Mouse (Mus musculus) forebrain, embryonic 12.5 days (tissue): ENCODE measurements at regions not wholly inside any gene's neighbourhood (a gene's known extent, or its start where the extent isn't known, plus 50 kb on each side); places are given as distances from the start of the nearest gene placed in this dataset.

ENCODE experiments used
- ATAC-seq: fragments of 200-750 bp; cut with Nextera tagmentation; 2 replicates; pipeline ENCODE4 v1.8.0; 2017; ENCODE audit warnings: moderate TSS enrichment; ENCODE audit not compliant: low FRiP score
- H3K27ac ChIP-seq: fragments of 300-500 bp; sonication (generic); 2 replicates; pipeline ENCODE4 v1.5.1; 2016; ENCODE audit warnings: mild to moderate bottlenecking
- H3K27me3 ChIP-seq: fragments of 300-500 bp; sonication (generic); 2 replicates; pipeline ENCODE4 v1.6.1; 2016; ENCODE audit warnings: mild to moderate bottlenecking
- H3K36me3 ChIP-seq: fragments of 300-500 bp; sonication (generic); replicated peaks from 2 replicates; pipeline ENCODE4 v1.6.1; 2016; ENCODE audit warnings: mild to moderate bottlenecking
- H3K4me1 ChIP-seq: fragments of 300-500 bp; sonication (generic); 2 replicates; pipeline ENCODE4 v1.6.1; 2016
- H3K4me2 ChIP-seq: fragments of 300-500 bp; sonication (generic); 2 replicates; pipeline ENCODE4 v1.6.1; 2016; ENCODE audit warnings: mild to moderate bottlenecking, moderate library complexity
- H3K4me3 ChIP-seq: fragments of 300-500 bp; sonication (generic); replicated peaks from 2 replicates; pipeline ENCODE4 v1.5.1; 2016; ENCODE audit warnings: mild to moderate bottlenecking
- H3K9ac ChIP-seq: fragments of 300-500 bp; sonication (generic); 2 replicates; pipeline ENCODE4 v1.6.1; 2016; ENCODE audit warnings: mild to moderate bottlenecking
- H3K9me3 ChIP-seq: fragments of 300-500 bp; sonication (generic); 2 replicates; pipeline ENCODE4 v1.6.1; 2016
- WGBS: fragments of 180-500 bp; shearing (Covaris S2); methylation state at CpG from one replicate; pipeline ENCODE4 v1.1.7; 2016; 5-methylcytosine and 5-hydroxymethylcytosine counted together

- H3K4me1 ChIP-seq, result no peaks in the 10 kb centered on the region
- no peak overlapping the region for H3K4me3 ChIP-seq
- H3K4me2 ChIP-seq, result no peak overlapping the region
- H3K27me3 ChIP-seq, result no peaks in the 10 kb centered on the region
- WGBS, result 89% methylated on average over 1 of the region's 1 CpGs
- H3K9ac ChIP-seq, result no peak overlapping the region
- no peak for ATAC-seq
- H3K36me3 ChIP-seq, result no peaks in the 10 kb centered on the region
- H3K9me3 ChIP-seq, result no peaks in the 10 kb centered on the region
- H3K27ac ChIP-seq, result no peak overlapping the region
Measured at GRCm38 (mm10) chr14:110685247-110685646, 69.7 kb downstream of the Slitrk6 start.

GRCm38 (mm10) chr14:110679741-110680140 lies 75.2 kb downstream of the Slitrk6 start:
- H3K4me3 ChIP-seq, result no peak overlapping the region
- no peaks in the 10 kb centered on the region for H3K4me1 ChIP-seq
- ATAC-seq, result no peak
- no peaks in the 10 kb centered on the region for H3K27me3 ChIP-seq
- H3K9me3 ChIP-seq, result no peaks in the 10 kb centered on the region
- H3K27ac ChIP-seq, result no peak overlapping the region
- no peak overlapping the region for H3K4me2 ChIP-seq
- 88% methylated on average over 1 of the region's 1 CpGs for WGBS
- H3K9ac ChIP-seq, result no peak overlapping the region
- no peaks in the 10 kb centered on the region for H3K36me3 ChIP-seq

GRCm38 (mm10) chr14:110665712-110666111 lies 89.2 kb downstream of the Slitrk6 start:
- Histone ChIP-seq H3K27ac (no peak overlapping the region), H3K36me3 (no peaks in the 10 kb centered on the region), H3K27me3 (no peaks in the 10 kb centered on the region), H3K9me3 (no peaks in the 10 kb centered on the region), H3K4me1 (no peaks in the 10 kb centered on the region), H3K9ac (no peak overlapping the region), H3K4me2 (no peak overlapping the region), H3K4me3 (no peak overlapping the region)
- ATAC-seq, result no peak
- WGBS, result 78% methylated on average over 1 of the region's 1 CpGs

- H3K36me3 ChIP-seq, result no peaks in the 10 kb centered on the region
- no peaks in the 10 kb centered on the region for H3K4me1 ChIP-seq
- no peak for ATAC-seq
- no peak overlapping the region for H3K9ac ChIP-seq
- no peak overlapping the region for H3K4me3 ChIP-seq
- 85% methylated on average over 2 of the region's 2 CpGs for WGBS
- no peak overlapping the region for H3K4me2 ChIP-seq
- no peaks in the 10 kb centered on the region for H3K9me3 ChIP-seq
- no peaks in the 10 kb centered on the region for H3K27me3 ChIP-seq
- H3K27ac ChIP-seq, result no peak overlapping the region
Measured at GRCm38 (mm10) chr14:110663231-110663630, 91.7 kb downstream of the Slitrk6 start.

GRCm38 (mm10) chr14:110634147-110634546 lies 120.8 kb downstream of the Slitrk6 start:
- no peak for ATAC-seq
- no peaks in the 10 kb centered on the region for H3K36me3 ChIP-seq
- no peaks in the 10 kb centered on the region for H3K4me1 ChIP-seq
- H3K4me2 ChIP-seq, result no peak overlapping the region
- no peak overlapping the region for H3K4me3 ChIP-seq
- no peaks in the 10 kb centered on the region for H3K9me3 ChIP-seq
- 83% methylated on average over 3 of the region's 3 CpGs for WGBS
- no peak overlapping the region for H3K27ac ChIP-seq
- no peak overlapping the region for H3K9ac ChIP-seq
- H3K27me3 ChIP-seq, result no peaks in the 10 kb centered on the region

- Histone ChIP-seq H3K36me3 (no peaks in the 10 kb centered on the region), H3K27me3 (no peaks in the 10 kb centered on the region), H3K4me2 (no peak overlapping the region), H3K4me3 (no peak overlapping the region), H3K9me3 (no peaks in the 10 kb centered on the region), H3K9ac (no peak overlapping the region), H3K4me1 (no peaks in the 10 kb centered on the region), H3K27ac (no peak overlapping the region)
- ATAC-seq, result no peak
- 45% methylated on average over 2 of the region's 2 CpGs for WGBS
Measured at GRCm38 (mm10) chr14:110623716-110624115, 131.2 kb downstream of the Slitrk6 start.

GRCm38 (mm10) chr14:110618496-110618920 lies 136.4 kb downstream of the Slitrk6 start:
- Histone ChIP-seq H3K4me1 (no peaks in the 10 kb centered on the region), H3K36me3 (no peaks in the 10 kb centered on the region), H3K9ac (no peak overlapping the region), H3K4me3 (no peak overlapping the region), H3K4me2 (no peak overlapping the region), H3K9me3 (no peaks in the 10 kb centered on the region), H3K27me3 (no peaks in the 10 kb centered on the region), H3K27ac (no peak overlapping the region)
- no peak for ATAC-seq
- 76% methylated on average over 3 of the region's 3 CpGs for WGBS

- H3K27me3 ChIP-seq, result no peaks in the 10 kb centered on the region
- H3K36me3 ChIP-seq, result no peaks in the 10 kb centered on the region
- no peak overlapping the region for H3K4me3 ChIP-seq
- H3K4me2 ChIP-seq, result no peak overlapping the region
- no peak overlapping the region for H3K27ac ChIP-seq
- no peaks in the 10 kb centered on the region for H3K4me1 ChIP-seq
- 89% methylated on average over 1 of the region's 1 CpGs for WGBS
- no peaks in the 10 kb centered on the region for H3K9me3 ChIP-seq
- H3K9ac ChIP-seq, result no peak overlapping the region
- no peak for ATAC-seq
Measured at GRCm38 (mm10) chr14:110616447-110616846, 138.5 kb downstream of the Slitrk6 start.

GRCm38 (mm10) chr14:110580311-110580710 lies 174.6 kb downstream of the Slitrk6 start:
- H3K27ac ChIP-seq, result no peak overlapping the region
- no peaks in the 10 kb centered on the region for H3K36me3 ChIP-seq
- no peaks in the 10 kb centered on the region for H3K27me3 ChIP-seq
- no peak for ATAC-seq
- no peak overlapping the region for H3K4me2 ChIP-seq
- H3K9ac ChIP-seq, result no peak overlapping the region
- WGBS, result 84% methylated on average over 3 of the region's 3 CpGs
- H3K9me3 ChIP-seq, result no peaks in the 10 kb centered on the region
- H3K4me3 ChIP-seq, result no peak overlapping the region
- no peaks in the 10 kb centered on the region for H3K4me1 ChIP-seq

GRCm38 (mm10) chr14:110570717-110571116 lies 184.2 kb downstream of the Slitrk6 start:
- 98% methylated on average over 2 of the region's 2 CpGs for WGBS
- Histone ChIP-seq H3K27me3 (no peaks in the 10 kb centered on the region), H3K4me1 (no peaks in the 10 kb centered on the region), H3K36me3 (no peaks in the 10 kb centered on the region), H3K4me2 (no peak overlapping the region), H3K4me3 (no peak overlapping the region), H3K9ac (no peak overlapping the region), H3K9me3 (no peaks in the 10 kb centered on the region), H3K27ac (no peak overlapping the region)
- no peak for ATAC-seq

GRCm38 (mm10) chr14:110565783-110566445 lies 189.0 kb downstream of the Slitrk6 start:
- no peaks in the 10 kb centered on the region for H3K27me3 ChIP-seq
- no peak overlapping the region for H3K4me2 ChIP-seq
- no peaks in the 10 kb centered on the region for H3K4me1 ChIP-seq
- H3K9ac ChIP-seq, result no peak overlapping the region
- WGBS, result 81% methylated on average over 7 of the region's 7 CpGs
- no peaks in the 10 kb centered on the region for H3K9me3 ChIP-seq
- H3K4me3 ChIP-seq, result no peak overlapping the region
- no peak overlapping the region for H3K27ac ChIP-seq
- ATAC-seq, result no peak
- H3K36me3 ChIP-seq, result no peaks in the 10 kb centered on the region

- no peaks in the 10 kb centered on the region for H3K4me1 ChIP-seq
- H3K4me2 ChIP-seq, result no peak overlapping the region
- no peaks in the 10 kb centered on the region for H3K27me3 ChIP-seq
- H3K36me3 ChIP-seq, result no peaks in the 10 kb centered on the region
- H3K4me3 ChIP-seq, result no peak overlapping the region
- no peak for ATAC-seq
- no peak overlapping the region for H3K9ac ChIP-seq
- 91% methylated on average over 2 of the region's 2 CpGs for WGBS
- H3K27ac ChIP-seq, result no peak overlapping the region
- H3K9me3 ChIP-seq, result no peaks in the 10 kb centered on the region
Measured at GRCm38 (mm10) chr14:110564621-110565020, 190.3 kb downstream of the Slitrk6 start.

GRCm38 (mm10) chr14:110545265-110545664 lies 209.7 kb downstream of the Slitrk6 start:
- no peaks in the 10 kb centered on the region for H3K4me1 ChIP-seq
- no peaks in the 10 kb centered on the region for H3K27me3 ChIP-seq
- no peak overlapping the region for H3K27ac ChIP-seq
- H3K4me2 ChIP-seq, result no peak overlapping the region
- no peaks in the 10 kb centered on the region for H3K36me3 ChIP-seq
- H3K9me3 ChIP-seq, result no peaks in the 10 kb centered on the region
- ATAC-seq, result no peak
- H3K9ac ChIP-seq, result no peak overlapping the region
- H3K4me3 ChIP-seq, result no peak overlapping the region
- WGBS, result 84% methylated on average over 7 of the region's 7 CpGs
